Mouse (Mus musculus) bone marrow macrophage, adult 2 months (primary cell): Measurements from ENCODE around the gene Gnb1.

Source experiments
- CTCF ChIP-seq: IDR thresholded peaks from 2 replicates; pipeline ENCODE4 v1.5.1; 2012; ENCODE audit warnings: low read depth, mild to moderate bottlenecking, low read length, moderate library complexity
- POLR2A ChIP-seq: IDR thresholded peaks from 2 replicates; pipeline ENCODE4 v1.6.1; 2012; ENCODE audit warnings: mild to moderate bottlenecking, low read depth, low read length, borderline replicate concordance

GRCm38 (mm10) chr4:155599901-155600825 is 109.0 kb downstream of the Gnb1 start:
- no peak for TF ChIP-seq CTCF
- TF ChIP-seq POLR2A: no peak
